Mouse (Mus musculus) midbrain, postnatal 0 days (tissue): ENCODE results near the gene Tpsg1. TPM values are rescaled to one million over a fixed set of nuclear protein-coding genes. Genes with fewer than 3 reads are reported as not detected.
A peak's percentile ranks its signal among the peaks of the same experiment; 100 is the strongest.

Experiments
- ATAC-seq: fragments of 200-750 bp; cut with Nextera tagmentation; 2 replicates; pipeline ENCODE4 v1.8.0; 2017; ENCODE audit warnings: moderate number of reproducible peaks, mild to moderate bottlenecking, moderate TSS enrichment, moderate library complexity; ENCODE audit not compliant: low FRiP score
- DNase-seq: peaks from one replicate; pipeline ENCODE4 v3.0.0-alpha.2; 2015; ENCODE audit warnings: low spot score
- H3K27ac ChIP-seq: fragments of 300-500 bp; sonication (generic); 2 replicates; pipeline ENCODE4 v1.5.1; 2014; ENCODE audit warnings: low read depth, mild to moderate bottlenecking, low read length, mixed read lengths
- H3K27me3 ChIP-seq: fragments of 300-500 bp; sonication (generic); 2 replicates; pipeline ENCODE4 v1.6.1; 2014; ENCODE audit warnings: low read length, control low read depth, mixed read lengths; ENCODE audit not compliant: insufficient read depth
- H3K36me3 ChIP-seq: fragments of 300-500 bp; sonication (generic); 2 replicates; pipeline ENCODE4 v1.6.1; 2014; ENCODE audit warnings: low read length, control low read depth, mixed read lengths; ENCODE audit not compliant: insufficient read depth
- H3K4me1 ChIP-seq: fragments of 300-500 bp; sonication (generic); 2 replicates; pipeline ENCODE4 v1.6.1; 2014; ENCODE audit warnings: mild to moderate bottlenecking, control low read depth, antibody characterized with exemption, low read length, mixed read lengths; ENCODE audit not compliant: insufficient read depth
- H3K4me2 ChIP-seq: fragments of 300-500 bp; sonication (generic); 2 replicates; pipeline ENCODE4 v1.6.1; 2014; ENCODE audit warnings: low read depth, mild to moderate bottlenecking, low read length, mixed read lengths; ENCODE audit not compliant: poor library complexity, severe bottlenecking
- H3K4me3 ChIP-seq: fragments of 300-500 bp; sonication (generic); 2 replicates; pipeline ENCODE4 v1.5.1; 2014; ENCODE audit warnings: low read depth, mild to moderate bottlenecking, low read length, moderate library complexity
- H3K9ac ChIP-seq: fragments of 300-500 bp; sonication (generic); replicated peaks from 2 replicates; pipeline ENCODE4 v1.6.1; 2014; ENCODE audit warnings: mild to moderate bottlenecking, low read length, moderate library complexity, mixed read lengths; ENCODE audit not compliant: poor library complexity, severe bottlenecking
- H3K9me3 ChIP-seq: fragments of 300-500 bp; sonication (generic); 2 replicates; pipeline ENCODE4 v1.6.1; 2016; ENCODE audit warnings: low read length, control low read depth
- CTCF ChIP-seq: IDR thresholded peaks from 2 replicates; pipeline ENCODE4 v1.5.1; 2016; ENCODE audit warnings: antibody characterized with exemption, mild to moderate bottlenecking
- WGBS: fragments of 180-500 bp; shearing (Covaris S2); extraction: QIAGEN DNeasy Blood & Tissue Kit; methylation state at CpG from one replicate; pipeline ENCODE4 v1.1.7; 2014; 5-methylcytosine and 5-hydroxymethylcytosine counted together
- polyA plus RNA-seq: library from polyadenylated mRNA; unstranded; fragments of >200 nt; fragmentation: Nextera tagmentation; extraction: Ambion mirVana; gene quantifications from 2 replicates; pipeline ENCODE4 v1.2.1, GENCODE M21; 2015
- total RNA-seq: library from RNA; depleted of rRNA; stranded (reverse); fragments of >200 nt; gene quantifications from 2 replicates; pipeline ENCODE4 v1.2.3, GENCODE M21; 2014

Tpsg1 gene
- total and polyA plus RNA-seq, 2 experiments from 2014 or later, result 1.2 TPM; not detected in 1

GRCm38 (mm10) chr17:25408302-25408999 is 39.4 kb downstream of the Tpsg1 start:
- no peak overlapping the region for H3K4me2 ChIP-seq
- H3K36me3 ChIP-seq, result no peaks in the 10 kb centered on the region
- no peak for TF ChIP-seq CTCF
- no peaks in the 10 kb centered on the region for H3K9me3 ChIP-seq
- ATAC-seq (no peak), DNase-seq (no peak)
- H3K27me3 ChIP-seq, result no peaks in the 10 kb centered on the region
- H3K4me1 ChIP-seq, result peaks cover 38% of the 10 kb centered on the region
- no peak overlapping the region for H3K4me3 ChIP-seq
- no peak overlapping the region for H3K9ac ChIP-seq
- 83% methylated on average over 7 of the region's 7 CpGs for WGBS
- H3K27ac ChIP-seq, result no peak overlapping the region

DNA sequence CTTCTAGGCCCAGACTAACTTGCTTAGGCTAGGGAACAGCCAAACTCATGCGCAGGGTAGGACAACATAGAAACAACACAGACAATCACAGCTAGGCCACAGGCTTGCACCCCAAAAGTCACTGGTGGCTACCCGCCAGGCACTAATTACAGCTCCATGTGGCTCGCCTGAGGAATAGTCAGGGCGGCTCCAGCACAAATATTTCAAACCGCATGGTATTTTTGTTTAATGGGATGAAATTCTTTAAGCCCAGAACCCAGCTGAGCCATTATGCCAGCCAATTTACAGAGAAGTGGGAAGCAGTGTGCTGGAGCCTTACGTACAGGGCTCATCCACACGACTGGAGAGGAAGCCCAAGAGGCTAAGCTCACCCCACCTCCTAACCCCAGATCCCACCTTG is 40.5 kb downstream of the Tpsg1 start:
- Histone ChIP-seq H3K27me3 (no peaks in the 10 kb centered on the region), H3K4me1 (peaks cover 31% of the 10 kb centered on the region), H3K36me3 (no peaks in the 10 kb centered on the region), H3K4me2 (no peak overlapping the region), H3K27ac (no peak overlapping the region), H3K4me3 (no peak overlapping the region), H3K9ac (no peak overlapping the region), H3K9me3 (no peaks in the 10 kb centered on the region)
- WGBS, result 46% methylated on average over 7 of the region's 7 CpGs
- TF ChIP-seq CTCF, result no peak
- DNase-seq, result no peak
- no peak for ATAC-seq

DNA sequence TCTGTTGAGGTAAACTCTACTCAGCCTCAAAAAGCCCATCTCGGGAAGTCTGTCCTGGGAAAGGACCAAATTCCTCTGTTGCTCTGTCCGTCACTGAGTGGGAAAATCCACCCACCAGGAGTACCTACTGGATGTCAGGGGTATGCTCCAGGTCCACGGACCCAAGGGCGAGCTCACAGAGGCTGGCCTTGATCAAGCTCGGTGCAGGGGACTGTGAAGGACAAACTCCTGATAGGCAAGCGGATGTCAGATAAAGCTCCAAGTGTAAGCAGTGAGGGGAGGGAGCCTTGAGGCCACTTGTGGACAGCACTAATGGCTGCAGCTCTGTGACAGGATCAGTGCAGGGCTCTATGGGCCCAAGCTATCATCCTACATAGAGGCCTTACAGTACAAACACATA is 41.1 kb downstream of the Tpsg1 start:
- no peak overlapping the region for H3K4me2 ChIP-seq
- no peak overlapping the region for H3K9ac ChIP-seq
- no peaks in the 10 kb centered on the region for H3K9me3 ChIP-seq
- H3K4me3 ChIP-seq, result no peak overlapping the region
- no peak for DNase-seq
- WGBS, result 79% methylated on average over 6 of the region's 6 CpGs
- no peaks in the 10 kb centered on the region for H3K27me3 ChIP-seq
- H3K4me1 ChIP-seq, result peaks cover 26% of the 10 kb centered on the region
- H3K36me3 ChIP-seq, result no peaks in the 10 kb centered on the region
- H3K27ac ChIP-seq, result 0 out of 2 replicates have a peak overlapping the region, but pooled peaks have one; percentile 43
- no peak for ATAC-seq
- TF ChIP-seq CTCF, result no peak

GRCm38 (mm10) chr17:25410786-25411185 is 41.7 kb downstream of the Tpsg1 start:
- no peaks in the 10 kb centered on the region for H3K27me3 ChIP-seq
- no peak for TF ChIP-seq CTCF
- H3K9me3 ChIP-seq, result no peaks in the 10 kb centered on the region
- H3K36me3 ChIP-seq, result no peaks in the 10 kb centered on the region
- DNase-seq (no peak), ATAC-seq (no peak)
- H3K4me2 ChIP-seq, result no peak overlapping the region
- no peak overlapping the region for H3K4me3 ChIP-seq
- 20% methylated on average over 7 of the region's 7 CpGs for WGBS
- peaks cover 26% of the 10 kb centered on the region for H3K4me1 ChIP-seq
- peak overlapping the region; percentile 24; the same call in 1 of the 2 replicates for H3K9ac ChIP-seq
- peak overlapping the region; percentile 43; the same call in 1 of the 2 replicates for H3K27ac ChIP-seq

DNA sequence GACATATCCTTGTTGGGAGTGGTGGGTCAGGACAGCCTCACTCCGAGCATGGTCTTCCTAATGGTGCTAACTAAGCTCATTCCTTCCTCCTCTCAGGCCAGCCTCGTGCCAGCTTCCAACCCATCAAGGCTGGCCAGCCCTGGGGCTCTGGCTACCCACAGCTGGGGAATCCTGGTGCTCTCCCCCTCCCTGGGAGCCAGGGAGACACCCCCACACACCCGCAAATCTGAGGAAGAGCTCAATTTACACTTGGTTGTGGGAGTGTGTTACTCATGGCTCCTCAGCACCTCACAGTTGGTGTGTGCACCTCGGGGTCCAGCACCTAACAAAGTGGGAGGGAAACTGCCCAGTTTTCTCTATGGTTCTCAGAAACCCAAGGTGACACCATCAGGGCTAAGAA is 42.2 kb downstream of the Tpsg1 start:
- H3K4me3 ChIP-seq, result no peak overlapping the region
- H3K36me3 ChIP-seq, result no peaks in the 10 kb centered on the region
- H3K27ac ChIP-seq, result 0 out of 2 replicates have a peak overlapping the region, but pooled peaks have one; percentile 26
- no peak for TF ChIP-seq CTCF
- no peak overlapping the region for H3K4me2 ChIP-seq
- no peak for ATAC-seq
- no peaks in the 10 kb centered on the region for H3K9me3 ChIP-seq
- H3K4me1 ChIP-seq, result peaks cover 25% of the 10 kb centered on the region
- H3K9ac ChIP-seq, result peak overlapping the region; percentile 24; the same call in 1 of the 2 replicates
- no peak for DNase-seq
- WGBS, result 49% methylated on average over 4 of the region's 4 CpGs
- no peaks in the 10 kb centered on the region for H3K27me3 ChIP-seq

DNA sequence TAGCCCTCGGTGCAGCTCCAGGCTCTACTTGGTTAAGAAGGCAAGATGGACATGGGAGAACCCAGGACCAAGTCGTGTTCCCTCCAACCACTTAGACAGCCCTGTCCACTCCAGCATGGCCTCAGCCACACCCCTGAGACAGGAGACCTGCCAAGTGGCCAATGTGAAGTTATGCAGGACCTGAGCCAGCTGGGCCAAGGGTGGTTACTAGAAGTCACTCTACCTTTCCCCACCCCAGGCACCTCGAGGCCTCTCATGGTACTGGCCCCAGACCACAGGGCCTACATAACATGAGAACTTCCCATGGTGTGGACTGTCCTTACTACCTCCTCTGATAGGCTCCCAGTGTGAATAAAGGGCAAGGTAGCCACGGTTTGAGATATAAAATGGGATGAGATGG is 45.1 kb downstream of the Tpsg1 start:
- DNase-seq (no peak), ATAC-seq (no peak)
- Histone ChIP-seq H3K9me3 (no peaks in the 10 kb centered on the region), H3K27ac (no peak overlapping the region), H3K9ac (no peak overlapping the region), H3K4me1 (peaks cover 21% of the 10 kb centered on the region), H3K4me2 (no peak overlapping the region), H3K4me3 (no peak overlapping the region), H3K27me3 (no peaks in the 10 kb centered on the region), H3K36me3 (no peaks in the 10 kb centered on the region)
- no peak for TF ChIP-seq CTCF
- 67% methylated on average over 4 of the region's 4 CpGs for WGBS
